Mouse (Mus musculus) liver, embryonic 14.5 days (tissue): ENCODE measurements around the gene Bcr.

Experiments used
- CTCF ChIP-seq: IDR thresholded peaks from 2 replicates; pipeline ENCODE4 v1.5.1; 2016; ENCODE audit warnings: antibody characterized with exemption, low read depth, control low read depth
- EP300 ChIP-seq: IDR thresholded peaks from 2 replicates; pipeline ENCODE4 v1.6.1; 2016; ENCODE audit warnings: antibody characterized with exemption, low read depth

DNA sequence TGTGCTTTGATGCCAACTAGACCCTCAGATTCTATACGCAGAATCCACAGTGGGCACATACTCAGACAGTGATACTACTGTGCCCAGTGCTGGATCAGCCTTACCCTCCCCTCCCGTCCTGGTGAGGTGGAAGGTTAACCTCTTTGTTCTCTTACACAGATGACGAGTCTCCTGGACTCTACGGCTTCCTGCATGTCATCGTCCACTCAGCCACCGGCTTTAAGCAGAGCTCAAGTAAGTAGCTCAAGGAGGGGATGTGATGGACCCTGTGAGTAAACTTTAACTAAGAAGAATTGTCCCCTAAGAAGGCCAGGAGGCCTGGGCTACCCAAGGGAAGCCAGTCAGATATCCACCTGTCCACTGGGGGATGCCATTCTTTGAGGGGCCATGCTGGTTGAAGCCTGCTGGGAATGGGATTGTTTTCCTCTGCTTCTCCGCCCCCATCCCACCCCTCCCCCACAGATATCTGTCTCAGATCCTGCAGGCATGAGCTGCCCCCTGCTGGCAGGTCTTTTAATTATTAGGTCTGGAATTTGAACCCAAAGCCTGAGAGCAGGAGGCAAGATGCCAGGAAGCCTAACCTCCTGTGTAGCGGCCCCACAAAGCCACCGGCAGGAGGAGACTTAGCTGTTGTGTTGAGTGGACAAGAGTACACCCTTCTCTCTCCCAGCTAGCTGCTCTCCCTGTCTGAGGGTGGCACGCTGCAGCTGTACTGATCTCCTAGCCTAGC, 99.9 kb downstream of the Bcr start:
- TF ChIP-seq CTCF (peak; percentile 21; the same call in 1 of the 2 replicates), EP300 (no peak)
